Mouse (Mus musculus): Measurements from ENCODE around the gene Ikzf1. TPM values are rescaled to one million over a fixed set of nuclear protein-coding genes. Genes with fewer than 3 reads are reported as not detected.

The Ikzf1 gene
- total RNA-seq, 2 experiments from 2014 or later = 1.5 to 2.1 TPM

DNA sequence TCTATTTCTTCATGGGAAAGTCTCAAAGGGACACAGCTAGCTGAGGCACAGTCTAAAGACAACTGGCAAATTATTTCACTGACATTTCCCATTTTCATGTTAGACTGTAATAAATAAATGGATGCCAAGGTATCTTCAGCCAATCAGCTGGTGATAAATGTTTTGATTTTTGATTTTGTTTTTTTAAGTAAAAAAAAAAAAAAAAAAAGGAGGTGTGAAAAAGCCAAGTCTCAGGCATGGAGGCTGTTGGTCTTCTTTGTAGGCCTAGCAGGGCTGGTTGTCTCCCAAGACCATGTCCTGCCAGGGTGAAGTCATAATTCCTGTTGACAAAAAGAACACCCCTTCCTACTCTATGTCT is 4.9 kb downstream of the Ikzf1 start:
- no peak for DNase-seq
- intact Hi-C loops (cut with DNase I) = no loop called here

DNA sequence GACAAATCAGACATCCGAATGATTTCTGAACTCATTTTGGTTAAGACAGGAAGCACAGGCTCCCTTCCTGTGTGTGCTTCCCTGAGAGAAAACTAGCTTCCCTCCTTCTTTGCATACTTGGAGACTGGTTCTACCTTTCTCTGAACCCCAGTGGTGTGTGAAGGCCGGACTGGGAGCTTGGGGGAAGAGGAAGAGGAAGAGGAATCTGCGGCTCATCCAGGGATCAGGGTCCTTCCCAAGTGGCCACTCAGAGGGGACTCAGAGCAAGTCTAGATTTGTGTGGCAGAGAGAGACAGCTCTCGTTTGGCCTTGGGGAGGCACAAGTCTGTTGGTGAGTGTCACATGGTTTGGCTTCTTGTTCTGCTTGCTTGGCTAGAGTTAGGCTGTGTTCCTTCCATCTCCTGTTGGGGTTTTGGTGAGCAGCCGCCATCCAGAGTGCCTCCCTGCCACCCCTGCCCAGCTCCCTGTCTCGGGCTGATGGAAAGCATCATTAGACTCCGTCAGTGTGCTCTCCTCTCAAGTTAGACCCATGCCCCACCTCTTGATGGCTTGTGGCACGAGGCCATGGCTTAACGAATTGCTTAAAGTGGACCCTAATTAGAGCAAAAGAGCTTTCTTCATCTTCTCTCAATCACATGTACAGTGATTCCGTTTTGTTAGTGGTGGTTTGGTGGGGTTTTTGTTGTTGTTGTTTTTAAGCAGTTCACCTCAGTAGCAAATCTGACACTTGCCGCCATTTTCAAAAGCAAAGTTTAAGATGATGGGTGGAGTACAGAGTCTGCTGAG is 5.4 kb downstream of the Ikzf1 start:
- intact Hi-C loops (cut with DNase I) = no loop called here
- peak in 1 of 2 experiments; percentile 32 for DNase-seq

- intact Hi-C loops (cut with DNase I) = no loop called here
- no peak for DNase-seq
Measured at GRCm38 (mm10) chr11:11690845-11691196, 6.0 kb downstream of the Ikzf1 start.

- no peak for DNase-seq
- intact Hi-C loops (cut with DNase I) = no loop called here
Measured at GRCm38 (mm10) chr11:11691324-11692058, 6.7 kb downstream of the Ikzf1 start.

- no peak for DNase-seq
- intact Hi-C loops (cut with DNase I) = no loop called here
Measured at GRCm38 (mm10) chr11:11692558-11693166, 7.9 kb downstream of the Ikzf1 start.

DNA sequence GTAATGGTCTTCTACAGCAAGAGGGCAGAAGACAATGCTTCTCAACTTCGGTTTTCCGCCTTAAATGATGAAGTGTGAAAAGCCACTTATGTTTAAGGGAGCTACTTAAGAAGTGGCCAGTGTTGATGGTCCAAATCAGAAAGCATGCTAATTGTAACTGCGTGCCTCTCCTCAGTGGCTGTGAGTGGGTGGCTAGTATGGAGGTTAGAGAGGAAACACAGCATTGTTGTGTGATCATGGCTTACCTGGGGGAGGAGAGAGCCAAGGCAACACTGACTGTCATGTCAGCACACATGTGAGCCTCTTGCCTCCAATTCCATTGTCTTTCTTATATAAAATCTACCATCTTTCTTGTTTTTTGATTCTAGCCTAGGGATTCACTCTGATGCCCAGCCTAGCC is 8.6 kb downstream of the Ikzf1 start:
- intact Hi-C loops (cut with DNase I) = no loop called here
- DNase-seq = no peak

GRCm38 (mm10) chr11:11694072-11694471 is 9.3 kb downstream of the Ikzf1 start:
- DNase-seq = no peak
- intact Hi-C loops (cut with DNase I) = no loop called here

GRCm38 (mm10) chr11:11694472-11695177 is 9.8 kb downstream of the Ikzf1 start:
- DNase-seq = no peak
- intact Hi-C loops (cut with DNase I) = no loop called here

GRCm38 (mm10) chr11:11695211-11695887 is 10.5 kb downstream of the Ikzf1 start:
- intact Hi-C loops (cut with DNase I) = no loop called here
- no peak for DNase-seq

DNA sequence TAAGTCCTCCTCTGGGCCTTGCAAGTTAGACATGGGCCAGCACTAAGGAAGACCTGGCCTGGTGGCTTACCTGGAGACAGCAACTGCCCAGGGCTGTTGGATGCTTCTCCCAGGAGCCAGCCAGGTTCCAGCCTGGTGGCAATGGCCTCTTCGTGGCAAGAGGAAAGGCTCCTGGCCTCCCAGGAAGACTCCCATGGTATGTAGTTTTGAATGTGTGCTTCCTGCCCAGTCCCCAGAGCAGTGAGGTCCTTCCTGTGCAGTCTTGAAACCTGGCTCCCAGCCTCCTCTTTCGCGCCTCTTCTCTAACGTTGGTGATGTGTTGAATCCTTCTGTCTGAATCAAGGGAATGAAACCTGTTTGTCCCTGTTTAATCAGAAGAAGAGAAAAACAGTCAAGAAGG is 11.1 kb downstream of the Ikzf1 start:
- intact Hi-C loops (cut with DNase I) = no loop called here
- DNase-seq = no peak

DNA sequence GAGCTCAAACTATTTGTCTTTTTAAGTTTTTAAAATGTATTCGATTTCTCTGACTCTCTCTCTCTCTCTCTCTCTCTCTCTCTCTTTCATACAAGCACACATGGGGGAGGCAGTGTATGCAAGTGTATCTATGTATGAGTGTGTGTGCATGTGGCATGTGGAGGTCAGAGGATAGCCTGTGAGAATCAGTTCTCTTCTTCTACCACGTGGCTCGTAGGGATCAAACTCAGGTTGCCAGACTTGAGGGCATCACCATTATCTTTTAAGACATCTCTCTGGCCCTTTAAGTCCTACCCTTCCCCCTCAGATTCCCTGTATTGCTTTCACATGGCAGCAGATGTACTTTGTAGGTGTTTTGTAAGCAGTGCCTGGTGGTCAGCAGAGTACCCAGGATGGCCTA is 12.0 kb downstream of the Ikzf1 start:
- intact Hi-C loops (cut with DNase I) = no loop called here
- no peak for DNase-seq

- DNase-seq = no peak
- intact Hi-C loops (cut with DNase I) = no loop called here
Measured at GRCm38 (mm10) chr11:11701378-11701777, 16.6 kb downstream of the Ikzf1 start.

DNA sequence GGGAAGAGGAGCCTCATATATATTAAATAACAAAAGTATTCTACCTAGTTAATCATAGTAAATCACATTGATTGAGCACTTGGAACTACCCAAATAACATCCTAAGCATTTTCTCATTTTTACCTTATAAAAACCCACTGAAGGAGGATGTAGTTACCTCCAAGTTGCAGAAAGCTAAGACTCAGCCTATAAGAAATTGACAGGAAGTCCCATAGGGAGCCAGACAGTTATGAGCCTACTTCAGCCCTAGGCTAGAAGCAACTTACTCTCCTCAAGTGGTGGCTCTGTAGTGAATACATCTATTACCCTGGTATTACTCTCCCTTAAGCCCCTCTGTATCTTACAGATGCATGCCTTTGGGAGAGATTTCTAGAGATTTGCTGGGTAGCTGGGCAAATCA is 19.0 kb downstream of the Ikzf1 start:
- no peak for DNase-seq
- intact Hi-C loops (cut with DNase I) = no loop called here

GRCm38 (mm10) chr11:11708154-11708719 is 23.4 kb downstream of the Ikzf1 start:
- DNase-seq = no peak
- intact Hi-C loops (cut with DNase I) = no loop called here

- intact Hi-C loops (cut with DNase I) = no loop called here
- no peak for DNase-seq
Measured at GRCm38 (mm10) chr11:11709311-11709710, 24.5 kb downstream of the Ikzf1 start.

GRCm38 (mm10) chr11:11710718-11711117 is 25.9 kb downstream of the Ikzf1 start:
- intact Hi-C loops (cut with DNase I) = no loop called here

GRCm38 (mm10) chr11:11711748-11712147 is 26.9 kb downstream of the Ikzf1 start:
- intact Hi-C loops (cut with DNase I) = no loop called here
- no peak for DNase-seq

More at GRCm38 (mm10) chr11:11710718-11711117, 25.9 kb downstream of the Ikzf1 start:
- DNase-seq = no peak

- intact Hi-C loops (cut with DNase I) = no loop called here
- DNase-seq = no peak
Measured at GRCm38 (mm10) chr11:11714676-11715075, 29.9 kb downstream of the Ikzf1 start.

DNA sequence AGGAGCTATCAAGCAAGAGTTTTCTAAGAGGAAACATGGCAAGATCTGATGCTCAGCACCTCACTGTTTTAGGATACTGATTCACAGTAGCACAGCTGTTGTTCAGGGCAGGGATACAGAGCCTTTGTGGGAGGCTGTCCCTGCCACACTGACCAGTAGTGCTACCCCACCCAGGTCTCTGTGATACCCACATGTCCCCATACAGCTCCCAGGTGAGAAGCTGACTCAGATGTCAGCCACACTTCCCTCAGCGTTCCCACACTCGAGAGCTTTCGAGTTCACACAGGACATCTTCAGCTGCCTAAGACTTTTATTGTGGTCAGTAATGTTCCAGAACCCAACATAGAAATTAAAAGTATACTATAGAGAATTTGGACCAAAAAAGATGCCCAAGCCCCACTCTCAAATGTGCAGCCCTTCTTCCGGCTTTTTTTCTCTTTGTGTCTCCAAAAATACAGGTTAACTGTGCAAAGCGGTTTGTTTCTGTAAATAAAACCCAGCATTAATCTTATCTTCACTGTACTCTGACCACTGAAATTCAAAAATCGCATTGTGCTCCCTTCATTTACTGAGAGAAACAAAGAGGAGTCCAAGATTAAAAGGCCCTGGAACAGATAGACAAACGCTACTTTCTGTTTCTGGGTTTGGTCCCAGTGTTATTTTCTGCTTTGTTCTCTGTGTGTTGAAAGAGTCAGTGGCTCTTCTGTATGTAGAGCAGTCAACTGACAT is 31.3 kb downstream of the Ikzf1 start:
- no peak for DNase-seq
- intact Hi-C loops (cut with DNase I) = no loop called here

DNA sequence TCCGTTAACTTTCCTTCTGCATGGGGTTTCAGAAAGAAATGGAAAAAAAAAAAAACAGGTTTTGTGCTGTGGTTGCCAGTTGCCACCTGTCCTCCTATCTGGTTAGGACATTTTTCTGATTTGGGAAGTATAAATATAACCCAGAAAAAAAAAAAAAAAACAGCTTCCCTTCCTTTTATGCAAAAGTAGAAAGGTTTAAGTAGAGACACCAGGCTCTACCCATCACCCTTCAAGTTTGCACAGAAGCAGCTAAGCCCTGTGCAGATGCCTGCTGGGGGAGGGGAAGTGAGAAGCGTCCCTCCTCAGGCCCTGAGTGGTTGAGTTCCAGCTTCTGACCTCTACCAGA is 31.9 kb downstream of the Ikzf1 start:
- intact Hi-C loops (cut with DNase I) = no loop called here
- DNase-seq = no peak

Measured in heart, postnatal 36 days (tissue).